Mouse (Mus musculus): ENCODE measurements at regions not wholly inside any gene's neighbourhood (a gene's known extent, or its start where the extent isn't known, plus 50 kb on each side); places are given as distances from the start of the nearest gene placed in this dataset.

- TF ChIP-seq CTCF (IDR thresholded peaks at IDR 0.05; ENCODE audit: low read depth) (no peak), EP300 (IDR thresholded peaks at IDR 0.05; ENCODE audit: low read depth) (no peak)
Observed at GRCm38 (mm10) chr4:127640251-127641085, 282.5 kb upstream of the Gjb5 start.
